ENCODE assay signal across 1 mouse cellular context in the genomic region with DNA sequence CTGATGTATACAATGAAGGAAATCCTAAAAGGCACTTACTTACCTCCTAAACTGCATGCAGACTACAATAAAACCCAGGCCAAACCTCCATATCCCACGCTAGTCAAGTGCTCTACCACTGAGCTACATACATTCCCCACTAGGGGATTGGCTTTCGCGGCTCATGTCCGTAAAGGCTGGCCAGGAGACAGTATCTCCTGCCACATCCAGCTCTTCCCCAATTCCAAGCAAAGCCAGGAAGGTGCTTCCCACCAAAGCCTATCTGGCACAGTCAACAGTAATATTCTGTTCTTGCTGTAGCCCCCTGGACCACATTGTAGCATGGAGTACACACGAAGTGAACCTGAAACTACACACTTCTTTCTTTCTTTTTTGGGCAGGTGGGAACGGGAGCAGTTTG.
TF ChIP-seq lines count a peak whose summit lies in the region.

No protein-coding gene starts in this region.

TF ChIP-seq in MEL, 35 proteins besides CTCF, POLR2A, EP300 and RAD21 (continued from another document):
- no peak for TF ChIP-seq TCF12 (IDR thresholded peaks at IDR 0.05; ENCODE audit: low read depth, low read length)
- TF ChIP-seq CHD1 (IDR thresholded peaks at IDR 0.05; ENCODE audit: low read depth, low read length), result no peak
- no peak for TF ChIP-seq TBP (IDR thresholded peaks at IDR 0.05; ENCODE audit: low read depth, low read length)
- no peak for TF ChIP-seq ZMIZ1 (IDR thresholded peaks at IDR 0.05; ENCODE audit: low read depth, low read length)
- no peak for TF ChIP-seq GATA1 (IDR thresholded peaks at IDR 0.05; ENCODE audit: low read depth, low read length)
- no peak for TF ChIP-seq ELF1 (IDR thresholded peaks at IDR 0.05; ENCODE audit: low read depth, low read length)
- no peak for TF ChIP-seq SIN3A (IDR thresholded peaks at IDR 0.05; ENCODE audit: low read length)
- no peak for TF ChIP-seq MYB (IDR thresholded peaks at IDR 0.05; ENCODE audit: low read depth, low read length)
- no peak for TF ChIP-seq RCOR1 (IDR thresholded peaks at IDR 0.05; ENCODE audit: low read depth, low read length)
- TF ChIP-seq MAZ (IDR thresholded peaks at IDR 0.05; ENCODE audit: low read depth, low read length), result no peak
